Mouse (Mus musculus) heart, embryonic 12.5 days (tissue): Measurements from ENCODE around the gene Cstf2t. TPM values are rescaled to one million over a fixed set of nuclear protein-coding genes. Genes with fewer than 3 reads are reported as not detected.
A peak's percentile ranks its signal among the peaks of the same experiment; 100 is the strongest.

Experiments
- ATAC-seq: fragments of 200-750 bp; cut with Nextera tagmentation; 2 replicates; pipeline ENCODE4 v1.8.0; 2017; ENCODE audit warnings: moderate TSS enrichment, moderate library complexity; ENCODE audit not compliant: insufficient number of reproducible peaks, low FRiP score
- H3K27ac ChIP-seq: fragments of 300-500 bp; sonication (generic); 2 replicates; pipeline ENCODE4 v1.5.1; 2016; ENCODE audit warnings: mild to moderate bottlenecking, moderate library complexity; ENCODE audit not compliant: poor library complexity, severe bottlenecking
- H3K27me3 ChIP-seq: fragments of 300-500 bp; sonication (generic); replicated peaks from 2 replicates; pipeline ENCODE4 v1.6.1; 2016; ENCODE audit warnings: mild to moderate bottlenecking, moderate library complexity
- H3K36me3 ChIP-seq: fragments of 300-500 bp; sonication (generic); 2 replicates; pipeline ENCODE4 v1.6.1; 2016; ENCODE audit warnings: mild to moderate bottlenecking, moderate library complexity
- H3K4me1 ChIP-seq: fragments of 300-500 bp; sonication (generic); replicated peaks from 2 replicates; pipeline ENCODE4 v1.6.1; 2016; ENCODE audit warnings: mild to moderate bottlenecking
- H3K4me2 ChIP-seq: fragments of 300-500 bp; sonication (generic); 2 replicates; pipeline ENCODE4 v1.6.1; 2016; ENCODE audit warnings: mild to moderate bottlenecking, moderate library complexity
- H3K4me3 ChIP-seq: fragments of 300-500 bp; sonication (generic); 2 replicates; pipeline ENCODE4 v1.5.1; 2016; ENCODE audit warnings: mild to moderate bottlenecking
- H3K9ac ChIP-seq: fragments of 300-500 bp; sonication (generic); 2 replicates; pipeline ENCODE4 v1.6.1; 2016; ENCODE audit warnings: mild to moderate bottlenecking, moderate library complexity
- H3K9me3 ChIP-seq: fragments of 300-500 bp; sonication (generic); replicated peaks from 2 replicates; pipeline ENCODE4 v1.6.1; 2016; ENCODE audit warnings: mild to moderate bottlenecking, moderate library complexity
- WGBS: fragments of 180-500 bp; shearing (Covaris S2); methylation state at CpG from one replicate; pipeline ENCODE4 v1.1.7; 2016; 5-methylcytosine and 5-hydroxymethylcytosine counted together
- polyA plus RNA-seq: library from polyadenylated mRNA; unstranded; fragments of >200 nt; fragmentation: Nextera tagmentation; extraction: Ambion mirVana; gene quantifications from 2 replicates; pipeline ENCODE4 v1.2.1, GENCODE M21; 2016

The Cstf2t gene
- polyA plus RNA-seq, result 47.5 and 48.5 TPM in 2 replicates

DNA sequence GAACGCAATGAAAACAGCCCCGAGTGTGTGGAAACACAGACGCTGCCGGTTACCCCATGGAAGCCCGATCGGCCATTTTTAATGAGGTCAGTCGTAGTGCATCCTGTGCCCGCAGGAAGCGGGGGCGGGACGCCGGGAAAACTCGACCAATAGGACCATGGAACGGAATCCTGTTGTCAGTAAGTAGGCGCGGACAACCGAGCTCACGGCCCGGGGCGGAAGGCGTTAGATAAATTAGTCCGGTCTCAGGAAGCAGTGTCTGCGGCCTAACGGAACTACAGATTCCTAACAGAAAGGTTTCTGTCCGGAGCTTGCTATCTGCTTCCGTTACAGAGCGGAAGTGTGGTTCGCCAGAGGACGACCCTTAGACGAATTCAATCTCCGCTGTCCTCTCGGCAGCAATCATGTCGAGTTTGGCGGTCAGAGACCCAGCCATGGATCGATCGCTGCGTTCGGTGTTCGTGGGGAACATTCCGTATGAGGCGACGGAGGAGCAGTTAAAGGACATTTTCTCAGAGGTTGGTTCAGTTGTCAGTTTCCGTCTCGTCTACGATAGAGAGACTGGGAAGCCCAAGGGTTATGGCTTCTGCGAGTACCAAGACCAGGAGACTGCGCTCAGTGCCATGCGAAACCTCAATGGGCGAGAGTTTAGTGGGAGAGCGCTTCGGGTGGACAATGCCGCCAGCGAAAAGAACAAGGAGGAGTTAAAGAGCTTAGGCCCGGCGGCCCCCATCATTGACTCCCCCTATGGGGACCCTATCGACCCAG lies at the start of gene Cstf2t:
Gene Cstf2t, plus strand, starts transcription at position 176 of the 768 bp plus-strand sequence.
- H3K4me1 ChIP-seq, result peaks cover 18% of the 10 kb centered on the region
- peak within 1 kb of the TSS; percentile 76 for H3K27ac ChIP-seq
- H3K4me3 ChIP-seq, result peak within 1 kb of the TSS; percentile 74
- H3K9me3 ChIP-seq, result no peaks in the 10 kb centered on the region
- H3K9ac ChIP-seq, result peak within 1 kb of the TSS; percentile 82
- peak; percentile 98 for ATAC-seq
- no peaks in the 10 kb centered on the region for H3K27me3 ChIP-seq
- 2% methylated on average over 56 of the region's 56 CpGs for whole genome bisulfite sequencing
- peak within 1 kb of the TSS; percentile 78 for H3K4me2 ChIP-seq
- peaks cover 27% of the 10 kb centered on the region for H3K36me3 ChIP-seq

- H3K4me2 ChIP-seq, result no peak overlapping the region
- no peaks in the 10 kb centered on the region for H3K27me3 ChIP-seq
- no peak for ATAC-seq
- 52% methylated on average over 3 of the region's 3 CpGs for WGBS
- no peak overlapping the region for H3K4me3 ChIP-seq
- H3K9ac ChIP-seq, result no peak overlapping the region
- no peak overlapping the region for H3K27ac ChIP-seq
- H3K36me3 ChIP-seq, result no peaks in the 10 kb centered on the region
- H3K4me1 ChIP-seq, result peaks cover 8% of the 10 kb centered on the region; the same call in 1 of the 2 replicates
- H3K9me3 ChIP-seq, result no peaks in the 10 kb centered on the region
These were observed 43.7 kb upstream of the Cstf2t start for GRCm38 (mm10) chr19:31038951-31039350.

GRCm38 (mm10) chr19:31040948-31041847 lies 41.4 kb upstream of the Cstf2t start:
- H3K9me3 ChIP-seq, result no peaks in the 10 kb centered on the region
- no peak overlapping the region for H3K4me3 ChIP-seq
- H3K27ac ChIP-seq, result no peak overlapping the region
- H3K36me3 ChIP-seq, result no peaks in the 10 kb centered on the region
- 86% methylated on average over 2 of the region's 2 CpGs for WGBS
- H3K4me1 ChIP-seq, result peaks cover 8% of the 10 kb centered on the region; the same call in 1 of the 2 replicates
- ATAC-seq, result no peak
- no peak overlapping the region for H3K9ac ChIP-seq
- no peaks in the 10 kb centered on the region for H3K27me3 ChIP-seq
- H3K4me2 ChIP-seq, result no peak overlapping the region

GRCm38 (mm10) chr19:31046601-31047000 lies 36.0 kb upstream of the Cstf2t start:
- H3K4me1 ChIP-seq, result no peaks in the 10 kb centered on the region
- no peak overlapping the region for H3K27ac ChIP-seq
- H3K4me2 ChIP-seq, result no peak overlapping the region
- no peak for ATAC-seq
- no peaks in the 10 kb centered on the region for H3K36me3 ChIP-seq
- WGBS, result 91% methylated on average over 4 of the region's 4 CpGs
- no peaks in the 10 kb centered on the region for H3K27me3 ChIP-seq
- no peak overlapping the region for H3K9ac ChIP-seq
- no peak overlapping the region for H3K4me3 ChIP-seq
- H3K9me3 ChIP-seq, result no peaks in the 10 kb centered on the region

DNA sequence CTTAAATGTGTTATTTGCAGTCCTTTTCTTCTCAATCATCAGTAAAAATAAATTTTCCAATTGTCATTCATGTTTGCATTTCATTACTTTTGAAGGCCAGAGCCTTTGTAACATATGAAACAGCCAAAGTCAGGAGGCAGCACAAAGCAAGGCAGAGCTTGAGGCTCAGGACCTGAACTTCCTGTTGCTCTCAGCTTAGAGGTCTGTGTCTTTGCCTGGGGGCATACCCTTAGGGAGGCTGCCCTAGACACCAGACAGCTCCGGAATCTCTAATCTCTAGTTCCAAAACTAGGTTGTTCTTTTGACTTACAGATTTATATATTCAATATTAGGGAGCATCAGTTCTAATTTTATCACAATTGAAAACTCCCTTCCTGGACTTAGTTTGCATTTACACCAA lies 17.9 kb upstream of the Cstf2t start:
- ATAC-seq, result 0 out of 2 replicates have a peak, but pooled peaks have one; percentile 64
- no peaks in the 10 kb centered on the region for H3K9me3 ChIP-seq
- H3K9ac ChIP-seq, result no peak overlapping the region
- 0 out of 2 replicates have a peak, but pooled peaks cover 3% of the 10 kb centered on the region for H3K4me1 ChIP-seq
- H3K27ac ChIP-seq, result peak overlapping the region; percentile 61
- no peaks in the 10 kb centered on the region for H3K27me3 ChIP-seq
- 50% methylated on average over 1 of the region's 1 CpGs for WGBS
- no peak overlapping the region for H3K4me3 ChIP-seq
- 0 out of 2 replicates have a peak overlapping the region, but pooled peaks have one; percentile 15 for H3K4me2 ChIP-seq
- H3K36me3 ChIP-seq, result no peaks in the 10 kb centered on the region

- no peaks in the 10 kb centered on the region for H3K9me3 ChIP-seq
- H3K4me3 ChIP-seq, result no peak overlapping the region
- no peak overlapping the region for H3K9ac ChIP-seq
- 0 out of 2 replicates have a peak overlapping the region, but pooled peaks have one; percentile 15 for H3K4me2 ChIP-seq
- no peaks in the 10 kb centered on the region for H3K27me3 ChIP-seq
- WGBS, result 49% methylated on average over 11 of the region's 11 CpGs
- H3K4me1 ChIP-seq, result 0 out of 2 replicates have a peak, but pooled peaks cover 3% of the 10 kb centered on the region
- H3K36me3 ChIP-seq, result no peaks in the 10 kb centered on the region
- peak overlapping the region; percentile 61; the same call in 1 of the 2 replicates for H3K27ac ChIP-seq
- ATAC-seq, result peak; percentile 91
These were observed 17.3 kb upstream of the Cstf2t start for GRCm38 (mm10) chr19:31065206-31065781.

DNA sequence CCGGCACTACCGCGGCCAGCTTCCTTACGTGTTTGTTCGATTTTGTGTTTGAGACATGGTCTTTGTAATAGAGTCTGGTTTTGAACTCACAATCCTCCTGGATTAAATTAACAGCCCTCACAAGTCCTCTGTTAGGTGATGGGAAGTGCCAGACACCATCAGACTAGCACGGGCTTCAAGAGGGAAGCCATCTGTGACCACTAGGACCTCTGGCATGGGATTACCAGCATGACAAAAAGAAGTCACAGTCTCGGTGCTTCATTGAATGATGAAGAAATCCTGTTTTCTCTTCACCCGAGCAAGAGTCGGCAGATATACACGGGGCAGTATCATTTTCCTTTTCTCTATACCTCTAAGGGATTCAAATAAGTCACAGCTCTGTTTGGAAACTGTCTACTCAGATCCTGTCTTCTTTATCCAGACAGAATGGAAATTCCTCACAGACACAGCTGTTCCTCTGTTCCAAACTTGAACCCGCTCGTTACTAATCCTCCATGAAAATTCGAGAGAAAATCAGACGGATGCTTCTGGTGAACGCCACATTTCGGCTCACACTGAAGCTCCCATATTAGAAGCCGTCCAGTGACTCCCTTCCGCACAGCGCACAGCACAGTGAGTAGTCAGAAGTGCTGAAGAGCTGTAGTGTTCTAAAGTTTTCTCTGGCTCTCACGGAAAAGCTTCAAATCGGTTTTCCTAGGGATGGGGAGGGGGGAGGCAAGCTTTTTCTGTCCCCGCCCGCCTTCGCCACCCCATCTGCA lies 8.5 kb upstream of the Cstf2t start:
- Histone ChIP-seq H3K36me3 (no peaks in the 10 kb centered on the region), H3K27me3 (no peaks in the 10 kb centered on the region), H3K9me3 (no peaks in the 10 kb centered on the region), H3K9ac (peak overlapping the region; percentile 5; the same call in 1 of the 2 replicates), H3K4me1 (peaks cover 5% of the 10 kb centered on the region; the same call in 1 of the 2 replicates), H3K4me3 (peak overlapping the region; percentile 19), H3K27ac (peak overlapping the region; percentile 39; the same call in 1 of the 2 replicates), H3K4me2 (peak overlapping the region; percentile 55)
- WGBS, result 52% methylated on average over 24 of the region's 24 CpGs
- no peak for ATAC-seq

GRCm38 (mm10) chr19:31074717-31075063 lies 7.9 kb upstream of the Cstf2t start:
- Histone ChIP-seq H3K4me1 (peaks cover 5% of the 10 kb centered on the region; the same call in 1 of the 2 replicates), H3K36me3 (no peaks in the 10 kb centered on the region), H3K4me3 (peak overlapping the region; percentile 19), H3K9me3 (no peaks in the 10 kb centered on the region), H3K27ac (peak overlapping the region; percentile 39; the same call in 1 of the 2 replicates), H3K4me2 (peak overlapping the region; percentile 55), H3K27me3 (no peaks in the 10 kb centered on the region), H3K9ac (peak overlapping the region; percentile 5; the same call in 1 of the 2 replicates)
- ATAC-seq, result no peak
- WGBS, result 19% methylated on average over 3 of the region's 3 CpGs

DNA sequence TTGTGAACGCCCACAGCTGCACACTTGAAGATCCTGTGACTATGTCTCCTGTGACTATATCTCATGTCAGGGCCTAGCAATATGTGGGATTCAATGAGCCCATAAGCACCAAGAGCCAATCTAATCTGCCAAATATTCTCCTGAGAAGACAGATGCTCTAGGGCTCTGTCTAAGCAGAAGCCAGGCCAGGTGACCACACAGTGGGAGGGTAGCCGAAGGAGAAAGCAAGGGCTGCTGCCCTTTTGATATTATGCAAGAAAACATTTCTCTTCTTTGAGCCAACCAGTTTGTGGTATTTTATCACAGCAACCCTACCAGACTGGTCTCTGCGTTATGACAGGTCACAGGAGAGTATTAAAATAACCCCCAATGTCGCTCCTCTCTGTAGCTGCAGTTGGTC lies 6.5 kb upstream of the Cstf2t start:
- H3K27me3 ChIP-seq, result no peaks in the 10 kb centered on the region
- H3K27ac ChIP-seq, result no peak overlapping the region
- peaks cover 5% of the 10 kb centered on the region; the same call in 1 of the 2 replicates for H3K4me1 ChIP-seq
- no peak overlapping the region for H3K9ac ChIP-seq
- WGBS, result 75% methylated on average over 4 of the region's 4 CpGs
- H3K4me2 ChIP-seq, result no peak overlapping the region
- H3K36me3 ChIP-seq, result no peaks in the 10 kb centered on the region
- no peak for ATAC-seq
- H3K4me3 ChIP-seq, result no peak overlapping the region
- no peaks in the 10 kb centered on the region for H3K9me3 ChIP-seq

DNA sequence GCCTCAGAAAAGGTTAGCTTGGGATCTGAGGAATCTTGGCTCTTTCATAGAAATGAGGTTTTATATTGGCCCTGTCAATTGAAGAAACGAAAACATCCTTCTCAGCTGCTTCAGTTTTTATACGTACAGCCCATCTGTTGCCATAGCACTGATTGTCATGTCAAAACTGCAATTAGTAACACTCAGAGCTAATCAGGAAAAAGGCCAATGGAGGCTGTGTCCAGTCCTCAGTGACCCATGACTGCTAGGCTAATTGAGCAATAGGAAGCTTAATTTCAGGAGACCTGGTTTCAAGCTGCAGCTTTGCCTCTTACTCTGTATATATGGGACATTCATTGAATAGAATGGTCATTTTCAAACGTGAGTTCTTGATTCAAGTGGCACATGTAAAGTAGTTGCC lies 4.4 kb upstream of the Cstf2t start:
- 75% methylated on average over 3 of the region's 3 CpGs for WGBS
- Histone ChIP-seq H3K4me3 (no peak overlapping the region), H3K27ac (no peak overlapping the region), H3K9me3 (no peaks in the 10 kb centered on the region), H3K9ac (no peak overlapping the region), H3K27me3 (no peaks in the 10 kb centered on the region), H3K36me3 (no peaks in the 10 kb centered on the region), H3K4me2 (no peak overlapping the region), H3K4me1 (peaks cover 5% of the 10 kb centered on the region; the same call in 1 of the 2 replicates)
- ATAC-seq, result no peak
